Mouse (Mus musculus) liver, embryonic 12.5 days (tissue): ENCODE results near the gene Timeless. TPM values are rescaled to one million over a fixed set of nuclear protein-coding genes. Genes with fewer than 3 reads are reported as not detected.
"Not testable (repeated sequence)": the region's sequence is repeated elsewhere in the genome, so short reads cannot be mapped to it uniquely, and the experiment has no call there.

Experiments
- ATAC-seq: fragments of 200-750 bp; cut with Nextera tagmentation; 2 replicates; pipeline ENCODE4 v1.8.0; 2017; ENCODE audit warnings: moderate number of reproducible peaks, mild to moderate bottlenecking, moderate library complexity
- H3K27ac ChIP-seq: fragments of 300-500 bp; sonication (generic); 2 replicates; pipeline ENCODE4 v1.5.1; 2016; ENCODE audit warnings: mild to moderate bottlenecking
- H3K27me3 ChIP-seq: fragments of 300-500 bp; sonication (generic); replicated peaks from 2 replicates; pipeline ENCODE4 v1.6.1; 2016; ENCODE audit warnings: mild to moderate bottlenecking, moderate library complexity
- H3K36me3 ChIP-seq: fragments of 300-500 bp; sonication (generic); 2 replicates; pipeline ENCODE4 v1.6.1; 2016; ENCODE audit warnings: mild to moderate bottlenecking, moderate library complexity
- H3K4me1 ChIP-seq: fragments of 300-500 bp; sonication (generic); 2 replicates; pipeline ENCODE4 v1.6.1; 2016
- H3K4me2 ChIP-seq: fragments of 300-500 bp; sonication (generic); 2 replicates; pipeline ENCODE4 v1.6.1; 2016; ENCODE audit warnings: mild to moderate bottlenecking, moderate library complexity
- H3K4me3 ChIP-seq: fragments of 300-500 bp; sonication (generic); 2 replicates; pipeline ENCODE4 v1.5.1; 2016; ENCODE audit warnings: mild to moderate bottlenecking, moderate library complexity
- H3K9ac ChIP-seq: fragments of 300-500 bp; sonication (generic); 2 replicates; pipeline ENCODE4 v1.6.1; 2016; ENCODE audit warnings: mild to moderate bottlenecking, moderate library complexity
- H3K9me3 ChIP-seq: fragments of 300-500 bp; sonication (generic); replicated peaks from 2 replicates; pipeline ENCODE4 v1.6.1; 2016; ENCODE audit warnings: mild to moderate bottlenecking, moderate library complexity
- WGBS: fragments of 180-500 bp; shearing (Covaris S2); methylation state at CpG from one replicate; pipeline ENCODE4 v1.1.7; 2016; ENCODE audit not compliant: insufficient replicate concordance; 5-methylcytosine and 5-hydroxymethylcytosine counted together
- polyA plus RNA-seq: library from polyadenylated mRNA; unstranded; fragments of >200 nt; fragmentation: Nextera tagmentation; extraction: Ambion mirVana; gene quantifications from 2 replicates; pipeline ENCODE4 v1.2.1, GENCODE M21; 2016

Gene Timeless
- polyA plus RNA-seq, 1 experiment from 2014 or later, result 46.5 TPM

DNA sequence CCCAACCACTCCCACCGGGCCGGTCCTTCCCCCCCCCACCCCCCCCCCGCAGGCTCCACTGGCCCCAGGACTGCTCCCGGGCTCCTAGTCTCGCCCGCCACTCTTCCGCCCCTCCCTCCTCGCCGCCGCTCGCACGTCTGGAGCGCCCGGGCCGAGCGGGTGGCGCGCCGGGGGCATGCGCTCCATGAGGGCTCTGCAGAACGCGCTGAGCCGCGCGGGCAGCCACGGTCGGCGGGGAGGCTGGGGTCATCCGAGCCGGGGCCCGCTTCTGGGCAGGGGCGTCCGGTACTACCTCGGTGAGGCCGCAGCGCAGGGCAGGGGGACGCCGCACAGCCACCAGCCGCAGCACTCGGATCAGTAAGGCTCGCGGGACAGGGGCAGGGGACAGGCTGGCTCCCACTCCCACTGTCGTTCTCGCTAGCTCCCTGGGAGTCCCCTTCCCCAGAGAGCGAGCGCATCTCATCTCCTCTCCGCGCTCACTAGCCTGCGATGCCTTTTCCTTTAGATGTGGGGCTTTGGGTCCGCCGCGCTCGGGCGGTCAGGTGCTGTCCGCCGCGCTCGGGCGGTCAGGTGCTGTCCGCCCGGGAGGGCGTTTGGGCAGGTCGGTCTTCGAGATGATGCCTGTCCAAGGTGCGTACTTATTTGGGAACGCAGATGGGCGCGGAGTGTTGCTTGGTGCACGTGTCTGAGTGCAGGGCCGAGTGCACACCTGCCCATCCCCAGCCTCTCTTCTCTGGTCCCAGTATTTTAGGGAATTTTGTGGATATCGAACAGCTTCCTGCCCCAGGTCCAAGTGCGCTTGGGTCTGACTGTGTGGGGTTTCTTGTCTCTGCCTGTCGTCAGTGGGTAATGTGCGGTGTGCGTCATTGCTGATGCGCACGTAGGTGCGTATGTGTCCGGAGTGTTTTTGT is 37.1 kb upstream of the Timeless start:
- H3K4me3 ChIP-seq, result peak overlapping the region; percentile 68
- WGBS, result 2% methylated on average over 75 of the region's 79 CpGs
- peak overlapping the region; percentile 98 for H3K4me2 ChIP-seq
- peak overlapping the region; percentile 69 for H3K9ac ChIP-seq
- peaks cover 24% of the 10 kb centered on the region for H3K4me1 ChIP-seq
- peaks cover 61% of the 10 kb centered on the region for H3K27me3 ChIP-seq
- H3K36me3 ChIP-seq, result no peaks in the 10 kb centered on the region
- no peaks in the 10 kb centered on the region for H3K9me3 ChIP-seq
- peak; percentile 91 for ATAC-seq
- 0 out of 2 replicates have a peak overlapping the region, but pooled peaks have one; percentile 40 for H3K27ac ChIP-seq

DNA sequence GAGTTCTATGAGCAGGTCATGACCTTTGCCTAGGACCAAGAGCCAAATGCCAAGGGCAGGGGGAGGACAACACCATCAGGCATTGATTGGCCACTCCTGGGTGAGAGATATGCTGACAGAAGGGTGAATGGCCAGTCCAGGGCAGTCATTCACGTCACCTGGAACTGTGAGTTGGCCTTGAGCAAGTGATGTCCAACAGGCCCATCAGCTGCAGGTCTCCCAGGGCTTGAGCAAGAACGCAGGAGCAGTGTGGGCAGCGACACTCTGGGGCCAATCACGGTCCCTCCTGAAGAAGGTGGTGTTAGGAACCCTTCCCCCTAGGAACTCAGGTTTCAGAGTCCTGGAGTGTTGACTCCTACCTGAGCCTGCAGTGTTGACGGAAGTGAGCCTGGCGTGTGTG is 30.0 kb upstream of the Timeless start:
- no peak overlapping the region for H3K9ac ChIP-seq
- peak; percentile 30; the same call in 1 of the 2 replicates for ATAC-seq
- H3K9me3 ChIP-seq, result no peaks in the 10 kb centered on the region
- H3K27me3 ChIP-seq, result peaks cover 39% of the 10 kb centered on the region
- H3K36me3 ChIP-seq, result no peaks in the 10 kb centered on the region; the same call in 1 of the 2 replicates
- H3K27ac ChIP-seq, result no peak overlapping the region
- H3K4me1 ChIP-seq, result 0 out of 2 replicates have a peak, but pooled peaks cover 4% of the 10 kb centered on the region
- H3K4me2 ChIP-seq, result no peak overlapping the region
- H3K4me3 ChIP-seq, result no peak overlapping the region
- 57% methylated on average over 6 of the region's 6 CpGs for WGBS

DNA sequence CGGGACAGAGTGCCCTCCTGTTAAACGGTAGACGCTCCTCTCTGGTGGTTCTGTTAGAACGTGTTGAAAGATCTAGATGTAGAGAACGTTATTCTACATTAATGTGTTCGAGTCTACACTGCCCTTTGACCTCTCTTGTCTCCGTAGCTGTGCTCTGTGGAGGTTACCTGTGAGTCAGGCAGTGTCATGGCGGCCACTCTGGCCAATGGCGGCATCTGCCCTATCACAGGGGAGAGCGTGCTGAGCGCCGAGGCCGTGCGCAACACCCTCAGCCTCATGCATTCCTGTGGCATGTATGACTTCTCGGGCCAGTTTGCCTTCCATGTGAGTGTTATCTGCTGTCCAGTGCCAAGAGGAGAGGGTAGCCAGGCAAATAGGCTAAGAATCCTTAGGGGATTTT is 26.9 kb upstream of the Timeless start:
- Histone ChIP-seq H3K4me1 (peaks cover 5% of the 10 kb centered on the region; the same call in 1 of the 2 replicates), H3K27me3 (peaks cover 20% of the 10 kb centered on the region), H3K4me3 (no peak overlapping the region), H3K27ac (no peak overlapping the region), H3K36me3 (peaks cover 6% of the 10 kb centered on the region), H3K9ac (no peak overlapping the region), H3K4me2 (no peak overlapping the region), H3K9me3 (no peaks in the 10 kb centered on the region)
- ATAC-seq, result no peak
- WGBS, result 68% methylated on average over 15 of the region's 15 CpGs

DNA sequence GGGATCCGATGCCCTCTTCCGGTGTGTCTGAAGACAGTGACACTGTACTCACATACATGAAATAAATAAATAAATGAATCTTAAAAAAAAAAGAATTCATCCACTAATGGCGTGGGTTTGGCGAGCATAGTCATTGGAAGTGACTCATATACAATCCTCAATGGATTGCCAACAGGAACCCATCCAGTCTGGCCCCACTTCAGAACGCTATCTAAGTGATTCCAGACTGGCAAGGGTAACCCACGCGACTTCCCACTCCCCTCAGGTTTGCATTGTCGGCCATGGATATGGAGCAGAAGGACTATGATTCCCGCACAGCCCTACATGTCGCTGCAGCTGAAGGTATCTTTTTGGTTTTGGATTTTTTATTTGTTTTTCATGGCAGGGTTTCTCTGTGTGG is 23.5 kb upstream of the Timeless start:
- WGBS, result 79% methylated on average over 10 of the region's 10 CpGs
- H3K9me3 ChIP-seq, result no peaks in the 10 kb centered on the region
- no peak overlapping the region for H3K27ac ChIP-seq
- no peak overlapping the region for H3K9ac ChIP-seq
- peaks cover 13% of the 10 kb centered on the region for H3K36me3 ChIP-seq
- H3K27me3 ChIP-seq, result 0 out of 2 replicates have a peak, but pooled peaks cover 3% of the 10 kb centered on the region
- no peak for ATAC-seq
- H3K4me1 ChIP-seq, result peaks cover 28% of the 10 kb centered on the region
- no peak overlapping the region for H3K4me2 ChIP-seq
- H3K4me3 ChIP-seq, result no peak overlapping the region

DNA sequence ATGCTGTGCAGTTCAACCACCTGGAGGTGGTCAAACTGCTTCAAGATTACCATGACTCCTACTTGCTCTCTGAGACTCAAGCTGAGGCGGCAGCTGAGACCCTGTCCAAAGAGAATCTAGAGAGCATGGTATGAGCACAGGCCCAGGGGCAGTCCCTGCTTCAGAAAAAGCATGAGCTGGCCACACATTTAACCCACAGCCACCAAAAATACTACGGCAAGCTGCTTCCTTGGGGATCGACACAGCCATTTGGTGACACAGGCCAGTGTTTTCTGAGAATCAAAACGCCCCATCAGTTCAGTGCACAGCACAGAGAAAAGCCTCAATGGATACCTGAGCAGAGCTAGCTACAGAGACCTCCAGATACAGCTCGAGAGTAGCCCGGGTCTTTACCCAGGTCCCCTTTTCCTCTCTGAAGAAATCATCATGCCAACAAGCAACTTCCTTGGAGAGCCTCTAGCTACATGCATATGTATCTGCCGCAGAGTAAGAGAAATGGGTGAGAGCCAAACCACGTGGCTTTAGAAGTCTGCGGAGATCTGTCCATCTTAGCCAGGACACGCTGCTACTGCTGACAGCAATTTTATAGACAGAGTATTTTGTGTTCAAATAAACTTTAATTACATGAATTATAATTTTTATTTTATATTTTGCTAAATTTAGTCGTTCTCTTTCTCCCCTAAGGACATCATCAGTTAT is 22.4 kb upstream of the Timeless start:
- no peak overlapping the region for H3K27ac ChIP-seq
- 81% methylated on average over 11 of the region's 11 CpGs for WGBS
- H3K4me1 ChIP-seq, result peaks cover 31% of the 10 kb centered on the region
- peaks cover 11% of the 10 kb centered on the region for H3K27me3 ChIP-seq
- no peak overlapping the region for H3K4me3 ChIP-seq
- H3K36me3 ChIP-seq, result peaks cover 13% of the 10 kb centered on the region
- H3K9ac ChIP-seq, result no peak overlapping the region
- H3K9me3 ChIP-seq, result no peaks in the 10 kb centered on the region
- no peak overlapping the region for H3K4me2 ChIP-seq
- no peak for ATAC-seq

DNA sequence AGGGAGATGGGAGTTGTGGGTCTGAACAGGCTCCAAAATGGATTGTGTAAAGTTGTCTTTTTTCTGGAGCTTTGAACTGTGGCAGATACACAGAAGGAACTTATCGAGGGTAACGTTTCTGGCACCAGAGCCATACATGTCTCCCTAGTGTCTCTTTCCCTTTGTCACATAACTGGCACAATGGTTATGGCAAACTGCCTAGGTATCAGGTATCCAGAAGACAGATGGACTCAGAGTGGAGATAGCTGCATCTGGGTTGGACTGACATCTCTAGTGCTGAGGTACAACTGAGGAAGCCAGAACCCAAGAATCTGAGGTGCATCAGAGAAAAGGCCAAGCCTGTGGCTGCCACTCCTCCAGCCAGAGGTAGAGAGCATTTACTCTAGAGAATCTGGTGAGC is 21.7 kb upstream of the Timeless start:
- no peak overlapping the region for H3K27ac ChIP-seq
- 83% methylated on average over 2 of the region's 2 CpGs for WGBS
- no peak overlapping the region; the same call in 1 of the 2 replicates for H3K4me3 ChIP-seq
- H3K9ac ChIP-seq, result peak overlapping the region; percentile 77; the same call in 1 of the 2 replicates
- H3K4me2 ChIP-seq, result peak overlapping the region; percentile 95
- H3K36me3 ChIP-seq, result peaks cover 13% of the 10 kb centered on the region
- ATAC-seq, result no peak
- H3K4me1 ChIP-seq, result peaks cover 31% of the 10 kb centered on the region
- no peaks in the 10 kb centered on the region for H3K9me3 ChIP-seq
- H3K27me3 ChIP-seq, result peaks cover 14% of the 10 kb centered on the region

DNA sequence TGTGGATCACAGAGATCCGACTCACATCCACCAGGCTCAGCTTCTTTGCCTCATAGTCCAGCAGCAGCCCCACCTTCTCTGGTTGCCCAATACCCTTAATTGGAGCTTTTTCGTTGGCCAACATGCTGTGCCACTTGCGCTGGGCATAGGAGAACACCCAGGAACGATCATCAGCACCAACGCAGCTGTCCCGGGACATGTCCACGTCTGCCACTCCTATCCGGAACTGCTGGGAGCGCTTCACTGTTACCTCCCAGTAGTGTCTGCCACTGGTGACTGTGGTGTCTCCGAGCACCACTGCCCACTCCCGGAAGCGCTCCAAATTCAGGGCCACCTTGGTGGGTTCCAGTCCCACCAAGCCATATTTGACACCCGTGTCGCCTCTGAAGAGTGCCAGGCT is 20.9 kb upstream of the Timeless start:
- H3K9ac ChIP-seq, result peak overlapping the region; percentile 77
- H3K4me2 ChIP-seq, result peak overlapping the region; percentile 95
- H3K27ac ChIP-seq, result 0 out of 2 replicates have a peak overlapping the region, but pooled peaks have one; percentile 22
- H3K9me3 ChIP-seq, result no peaks in the 10 kb centered on the region
- H3K27me3 ChIP-seq, result peaks cover 14% of the 10 kb centered on the region
- WGBS, result 17% methylated on average over 14 of the region's 14 CpGs
- H3K36me3 ChIP-seq, result peaks cover 13% of the 10 kb centered on the region
- H3K4me3 ChIP-seq, result peak overlapping the region; percentile 78
- H3K4me1 ChIP-seq, result peaks cover 31% of the 10 kb centered on the region
- 0 out of 2 replicates have a peak, but pooled peaks have one; percentile 14 for ATAC-seq

DNA sequence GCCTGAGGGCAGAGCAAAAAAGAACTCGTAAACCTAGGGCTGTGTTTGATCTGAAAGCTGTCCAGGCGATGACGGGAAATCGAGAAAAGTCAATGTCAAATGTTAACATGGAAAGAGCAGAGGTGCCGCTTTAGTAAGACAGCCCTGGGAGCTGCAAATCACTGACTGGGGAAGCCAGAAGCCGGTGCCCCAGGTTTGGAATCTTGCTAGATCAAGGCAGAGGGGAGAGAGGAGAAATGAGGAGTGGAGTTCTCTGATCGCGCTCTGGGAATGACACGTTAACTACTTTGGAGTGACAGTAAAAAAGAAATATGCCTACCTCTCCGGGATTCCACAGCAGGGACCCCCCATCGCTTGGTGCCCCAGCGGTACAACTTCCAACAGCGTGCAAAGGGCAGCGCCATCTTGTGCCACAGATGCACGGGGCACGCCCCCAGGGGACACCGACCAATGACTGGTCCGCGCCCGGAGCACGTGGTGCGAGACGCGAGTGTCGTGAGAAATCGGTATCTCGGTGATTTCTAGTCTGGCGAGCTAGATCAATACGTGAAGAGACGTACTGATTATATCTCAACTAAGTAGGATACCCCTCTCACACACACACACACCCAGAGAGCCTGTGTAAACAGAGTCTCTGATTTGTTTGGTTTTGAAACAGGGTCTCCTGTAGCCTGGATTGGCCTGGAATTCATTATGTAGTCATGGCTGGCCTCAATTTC is 20.3 kb upstream of the Timeless start, which contains the start of gene Spryd4:
Gene Spryd4, minus strand, starts transcription at position 418 of the 719 bp plus-strand sequence.
- Histone ChIP-seq H3K27ac (peak within 1 kb of the TSS; percentile 69), H3K4me3 (peak within 1 kb of the TSS; percentile 78), H3K4me1 (peaks cover 31% of the 10 kb centered on the region), H3K9ac (peak within 1 kb of the TSS; percentile 77), H3K36me3 (peaks cover 13% of the 10 kb centered on the region), H3K27me3 (peaks cover 14% of the 10 kb centered on the region), H3K4me2 (peak within 1 kb of the TSS; percentile 95), H3K9me3 (no peaks in the 10 kb centered on the region)
- peak; percentile 89 for ATAC-seq
- under 1% methylated on average over 30 of the region's 30 CpGs for WGBS

DNA sequence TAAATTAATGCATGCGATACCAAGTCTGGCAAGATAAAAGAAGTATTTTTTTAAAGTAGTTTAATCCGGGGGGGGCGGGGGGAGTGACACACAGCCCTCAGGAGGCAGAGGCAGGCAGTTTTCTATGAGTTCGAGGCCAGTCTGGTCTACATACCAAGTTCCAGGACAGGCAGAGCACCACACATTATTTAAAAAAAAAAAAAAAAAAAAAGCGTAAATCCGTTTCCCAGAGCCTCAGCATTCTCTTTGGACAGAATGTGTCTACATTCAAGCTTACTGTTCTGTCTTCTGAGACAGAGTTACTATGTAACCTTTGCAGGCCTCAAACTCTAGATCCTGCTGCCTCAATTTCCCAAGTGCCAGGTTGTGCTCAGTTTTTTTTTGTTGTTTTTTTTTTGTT is 19.7 kb upstream of the Timeless start:
- 41% methylated on average over 6 of the region's 6 CpGs for WGBS
- Histone ChIP-seq H3K36me3 (peaks cover 13% of the 10 kb centered on the region), H3K9me3 (no peaks in the 10 kb centered on the region), H3K4me3 (peak overlapping the region; percentile 78), H3K27me3 (peaks cover 14% of the 10 kb centered on the region), H3K27ac (peak overlapping the region; percentile 69), H3K4me2 (peak overlapping the region; percentile 95), H3K9ac (peak overlapping the region; percentile 77), H3K4me1 (peaks cover 32% of the 10 kb centered on the region)
- ATAC-seq, result no peak

DNA sequence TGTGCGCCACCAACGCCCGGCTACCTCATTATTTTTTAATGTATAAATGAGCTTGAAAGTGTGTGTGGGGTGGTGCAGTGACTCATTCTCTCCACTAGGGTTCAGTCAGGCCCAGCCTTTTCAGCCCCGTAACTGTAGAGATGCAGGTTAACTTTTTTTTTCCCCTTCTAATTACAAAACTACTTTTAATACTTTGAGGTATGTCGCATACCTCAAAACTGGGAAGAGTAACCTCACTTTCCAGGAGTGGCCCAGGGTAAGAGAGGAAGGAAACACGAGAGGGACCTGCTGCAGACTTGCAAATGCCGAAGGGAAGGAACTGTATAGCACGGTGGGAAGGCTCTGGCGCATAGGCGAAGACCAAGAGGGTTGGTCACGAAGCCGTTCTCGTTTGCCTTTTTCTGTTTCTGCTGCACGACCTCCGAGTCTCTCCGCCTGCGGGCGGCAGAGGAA is 19.0 kb upstream of the Timeless start:
- Histone ChIP-seq H3K36me3 (peaks cover 13% of the 10 kb centered on the region), H3K4me3 (peak overlapping the region; percentile 48), H3K9me3 (no peaks in the 10 kb centered on the region), H3K27me3 (peaks cover 14% of the 10 kb centered on the region), H3K9ac (peak overlapping the region; percentile 67), H3K4me2 (peak overlapping the region; percentile 95), H3K27ac (no peak overlapping the region; the same call in 1 of the 2 replicates), H3K4me1 (peaks cover 34% of the 10 kb centered on the region)
- peak; percentile 58; the same call in 1 of the 2 replicates for ATAC-seq
- 1% methylated on average over 18 of the region's 18 CpGs for WGBS

DNA sequence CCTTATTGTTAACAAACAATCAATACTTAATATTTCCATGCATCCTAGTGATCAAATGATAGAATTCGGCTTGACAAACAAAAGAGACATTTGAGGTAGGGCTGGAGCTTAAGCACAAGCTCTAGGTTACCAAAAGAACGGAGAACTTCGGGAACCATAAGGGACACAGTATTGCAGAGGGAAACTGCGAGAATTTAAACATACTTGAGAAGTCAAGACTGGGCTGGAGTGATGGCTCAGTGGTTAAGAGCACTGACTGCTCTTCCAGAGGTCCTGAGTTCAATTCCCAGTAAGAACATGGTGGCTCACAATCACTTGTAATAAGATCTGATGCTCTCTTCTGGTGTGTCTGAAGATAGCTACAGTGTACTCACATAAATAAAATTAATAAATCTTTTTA is 17.8 kb upstream of the Timeless start:
- peaks cover 44% of the 10 kb centered on the region for H3K4me1 ChIP-seq
- not testable (repeated sequence) for H3K27ac ChIP-seq, H3K9me3 ChIP-seq, H3K9ac ChIP-seq, ATAC-seq, H3K4me2 ChIP-seq, H3K4me3 ChIP-seq
- H3K36me3 ChIP-seq, result peaks cover 12% of the 10 kb centered on the region
- WGBS, result 74% methylated on average over 4 of the region's 4 CpGs
- peaks cover 14% of the 10 kb centered on the region for H3K27me3 ChIP-seq
